Mouse (Mus musculus) thymus, adult 2 months (tissue): Measurements from ENCODE around the gene Slc38a2. TPM values are rescaled to one million over a fixed set of nuclear protein-coding genes. Genes with fewer than 3 reads are reported as not detected.

Experiments used
- DNase-seq: peaks from one replicate; pipeline ENCODE4 v3.0.0; 2021
- H3K27ac ChIP-seq: fragments of 200-500 bp; 2 replicates; pipeline ENCODE4 v1.5.1; 2012; ENCODE audit warnings: low read length, control low read depth; ENCODE audit not compliant: control insufficient read depth, insufficient read depth
- H3K27me3 ChIP-seq: fragments of 200-500 bp; 2 replicates; pipeline ENCODE4 v1.6.1; 2012; ENCODE audit warnings: mild to moderate bottlenecking, low read length, moderate library complexity, mixed read lengths; ENCODE audit not compliant: control insufficient read depth, insufficient read depth
- H3K36me3 ChIP-seq: fragments of 200-500 bp; 2 replicates; pipeline ENCODE4 v1.6.1; 2012; ENCODE audit warnings: mild to moderate bottlenecking, low read length, moderate library complexity; ENCODE audit not compliant: control insufficient read depth, insufficient read depth
- H3K4me1 ChIP-seq: fragments of 200-500 bp; replicated peaks from 2 replicates; pipeline ENCODE4 v1.6.1; 2012; ENCODE audit warnings: low read length; ENCODE audit not compliant: control insufficient read depth, insufficient read depth
- H3K4me3 ChIP-seq: fragments of 200-500 bp; 2 replicates; pipeline ENCODE4 v1.5.1; 2012; ENCODE audit warnings: mild to moderate bottlenecking, low read length, control low read depth, moderate library complexity; ENCODE audit not compliant: control insufficient read depth, insufficient read depth
- CTCF ChIP-seq: fragments of 200-500 bp; IDR thresholded peaks from 2 replicates; pipeline ENCODE4 v1.5.1; 2012; ENCODE audit warnings: mild to moderate bottlenecking, control low read depth, low read length, moderate library complexity, borderline replicate concordance; ENCODE audit not compliant: control insufficient read depth, poor library complexity, insufficient read depth; ENCODE audit errors: extremely low read depth
- POLR2A ChIP-seq: fragments of 200-500 bp; IDR thresholded peaks from 2 replicates; pipeline ENCODE4 v1.6.1; 2012; ENCODE audit warnings: mild to moderate bottlenecking, low read length, control low read depth, moderate library complexity; ENCODE audit not compliant: control insufficient read depth, poor library complexity, insufficient read depth; ENCODE audit errors: extremely low read depth
- WGBS: fragments of 180-500 bp; shearing (Covaris S2); methylation state at CpG from one replicate; pipeline ENCODE4 v1.1.7; 2018; 5-methylcytosine and 5-hydroxymethylcytosine counted together
- polyA plus RNA-seq: library from polyadenylated mRNA; depleted of rRNA; stranded (reverse); fragments of >200 nt; gene quantifications from 2 replicates; pipeline ENCODE4 v1.2.3, GENCODE M21; 2012

The Slc38a2 gene
- polyA plus RNA-seq, 1 experiment = 105 TPM

DNA sequence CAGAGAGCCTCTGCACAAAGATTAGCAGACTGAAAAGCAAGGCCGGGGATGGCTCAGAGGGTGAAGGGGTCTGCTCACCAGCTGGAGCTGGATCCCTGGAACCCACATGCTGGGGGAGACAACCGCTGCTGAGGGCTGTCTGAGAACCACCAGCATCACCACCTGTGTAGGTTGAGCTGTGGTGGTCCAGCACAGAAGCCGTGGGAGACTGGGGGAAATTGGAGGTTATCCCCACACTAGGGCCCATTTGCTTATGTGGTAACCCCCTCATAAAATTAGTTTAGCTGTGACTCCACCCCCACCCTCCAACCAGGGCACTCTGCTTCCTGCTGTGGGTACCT is 15.1 kb upstream of the Slc38a2 start:
- Histone ChIP-seq H3K4me3 (peak overlapping the region; percentile 3; the same call in 1 of the 2 replicates), H3K27me3 (no peaks in the 10 kb centered on the region), H3K27ac (no peak overlapping the region), H3K4me1 (peaks cover 18% of the 10 kb centered on the region), H3K36me3 (no peaks in the 10 kb centered on the region)
- no peak for TF ChIP-seq POLR2A
- no peak for TF ChIP-seq CTCF
- DNase-seq = peak; percentile 33
- WGBS = 6% methylated on average over 3 of the region's 3 CpGs

DNA sequence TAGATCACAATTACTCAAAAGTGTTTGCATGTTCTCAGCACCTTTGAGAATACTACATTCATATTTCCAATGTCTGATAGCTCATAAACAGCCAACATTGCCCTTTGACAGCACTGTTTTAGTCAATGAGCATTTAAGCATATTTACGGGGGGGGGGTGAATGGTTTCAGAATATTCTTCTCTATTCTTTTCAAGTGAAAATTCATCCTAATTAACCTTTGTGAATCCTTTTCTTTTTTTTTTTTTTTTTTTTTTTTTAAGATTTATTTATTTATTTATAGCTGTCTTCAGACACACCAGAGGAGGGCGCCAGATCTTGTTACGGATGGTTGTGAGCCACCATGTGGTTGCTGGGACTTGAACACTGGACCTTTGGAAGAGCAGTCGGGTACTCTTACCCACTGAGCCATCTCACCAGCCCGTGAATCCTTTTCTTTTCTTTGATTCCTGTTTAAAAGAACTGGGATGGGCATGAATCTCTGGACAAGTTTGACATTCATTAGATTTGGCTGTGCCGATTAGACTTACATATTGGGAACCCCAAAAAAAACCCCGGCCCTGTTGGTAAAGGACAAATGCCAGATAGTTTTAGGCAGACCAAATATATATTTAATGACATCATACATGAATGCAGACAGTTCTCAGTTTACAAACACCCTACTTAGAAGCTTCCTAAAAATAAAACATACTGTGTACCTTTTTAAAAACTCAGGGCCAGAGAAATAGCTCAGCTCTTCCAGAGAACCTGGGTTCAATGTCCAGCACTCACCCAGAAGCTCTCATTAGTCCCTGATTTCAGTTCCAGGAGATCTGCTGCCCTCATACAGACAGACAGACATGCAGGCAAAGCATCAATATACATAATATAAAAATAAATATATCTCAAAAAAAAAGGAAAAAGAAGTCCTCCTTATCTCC is 14.5 kb upstream of the Slc38a2 start:
- Histone ChIP-seq H3K27me3 (no peaks in the 10 kb centered on the region), H3K36me3 (no peaks in the 10 kb centered on the region), H3K4me3 (no peak overlapping the region), H3K27ac (no peak overlapping the region), H3K4me1 (peaks cover 19% of the 10 kb centered on the region)
- DNase-seq = no peak
- 96% methylated on average over 7 of the region's 7 CpGs for WGBS
- no peak for TF ChIP-seq CTCF
- TF ChIP-seq POLR2A = no peak

DNA sequence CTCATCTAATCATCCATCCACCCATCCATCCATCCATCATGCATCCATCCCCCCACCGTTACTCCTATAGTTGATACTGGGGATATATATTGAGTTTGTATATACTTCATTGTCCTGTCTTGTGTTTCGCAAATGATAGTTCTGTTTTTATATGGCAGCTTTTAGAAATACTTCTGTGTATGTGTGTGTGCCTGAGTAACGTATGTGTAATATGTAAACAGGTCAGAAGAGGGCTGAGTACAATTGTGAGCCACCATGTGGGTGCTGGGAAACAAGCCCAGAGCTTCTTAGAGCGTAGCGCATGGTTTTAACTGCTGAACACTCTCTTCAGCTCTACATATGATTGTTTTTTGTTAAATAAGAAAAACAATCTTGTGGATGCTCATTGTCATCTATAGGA is 12.8 kb upstream of the Slc38a2 start:
- H3K36me3 ChIP-seq = no peaks in the 10 kb centered on the region
- no peaks in the 10 kb centered on the region for H3K27me3 ChIP-seq
- H3K27ac ChIP-seq = no peak overlapping the region
- DNase-seq = no peak
- H3K4me3 ChIP-seq = no peak overlapping the region
- no peak for TF ChIP-seq CTCF
- TF ChIP-seq POLR2A = no peak
- peaks cover 21% of the 10 kb centered on the region for H3K4me1 ChIP-seq
- 97% methylated on average over 5 of the region's 5 CpGs for WGBS

DNA sequence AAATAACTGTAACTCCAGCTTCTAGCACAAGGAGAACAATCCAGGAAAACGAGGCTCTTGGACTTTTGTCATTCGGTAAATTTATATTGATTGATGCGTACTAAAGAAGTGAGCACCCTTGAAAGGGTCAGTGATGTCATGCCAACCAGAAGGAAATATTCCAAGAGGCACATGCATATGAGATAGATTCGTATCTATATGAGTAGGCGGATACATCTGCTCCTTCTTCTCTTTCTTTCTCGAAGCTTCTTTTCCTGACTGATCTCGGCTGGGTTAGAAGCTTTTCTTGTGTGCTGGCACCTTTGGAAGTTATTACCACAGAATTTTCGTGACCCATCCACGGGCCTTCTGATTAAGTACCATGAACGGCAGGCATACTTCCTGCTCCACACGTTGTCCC is 12.1 kb upstream of the Slc38a2 start:
- no peak for DNase-seq
- no peak for TF ChIP-seq POLR2A
- TF ChIP-seq CTCF = no peak
- Histone ChIP-seq H3K27ac (no peak overlapping the region), H3K36me3 (no peaks in the 10 kb centered on the region), H3K4me1 (peaks cover 21% of the 10 kb centered on the region), H3K4me3 (no peak overlapping the region), H3K27me3 (no peaks in the 10 kb centered on the region)
- 93% methylated on average over 11 of the region's 11 CpGs for WGBS

DNA sequence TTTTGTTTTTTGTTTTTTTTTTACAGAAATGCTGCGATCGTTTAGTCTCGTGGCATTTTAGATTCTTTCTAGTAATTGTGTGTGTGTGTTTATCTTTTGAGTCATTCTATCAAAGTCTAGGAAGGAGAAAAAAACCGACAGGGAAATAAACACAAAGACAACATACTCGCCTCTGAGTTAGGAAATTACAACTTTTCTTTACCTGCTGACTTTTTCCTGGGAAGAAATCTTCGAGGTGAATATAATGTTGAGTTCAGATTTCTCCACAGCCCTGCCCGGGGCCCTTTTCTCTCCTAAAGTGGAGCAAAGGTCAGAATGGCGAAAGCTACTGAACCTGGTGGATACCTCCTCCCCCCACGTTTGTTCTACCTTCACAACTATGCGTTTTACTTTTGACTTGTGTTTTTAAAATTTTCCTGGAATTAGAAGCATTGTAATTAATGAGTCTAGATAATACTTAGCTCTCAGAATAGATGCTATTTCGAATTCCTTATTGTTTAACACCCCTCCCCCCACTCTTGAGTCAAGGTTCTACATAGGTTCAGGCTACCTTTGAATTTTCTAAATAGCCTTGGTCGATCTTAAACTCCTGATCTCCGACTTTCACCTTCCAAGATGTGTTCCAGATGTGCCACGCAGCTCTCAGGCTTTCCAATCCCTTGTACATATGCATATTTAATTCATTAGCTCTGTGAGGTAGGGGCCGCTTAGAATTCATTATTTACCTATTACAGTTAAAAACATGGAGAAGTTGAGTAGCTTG is 11.0 kb upstream of the Slc38a2 start:
- no peak for DNase-seq
- Histone ChIP-seq H3K36me3 (no peaks in the 10 kb centered on the region), H3K4me1 (peaks cover 17% of the 10 kb centered on the region), H3K4me3 (peak overlapping the region; percentile 67), H3K27ac (peak overlapping the region; percentile 87), H3K27me3 (no peaks in the 10 kb centered on the region)
- 29% methylated on average over 15 of the region's 15 CpGs for WGBS
- TF ChIP-seq POLR2A (no peak), CTCF (no peak)

DNA sequence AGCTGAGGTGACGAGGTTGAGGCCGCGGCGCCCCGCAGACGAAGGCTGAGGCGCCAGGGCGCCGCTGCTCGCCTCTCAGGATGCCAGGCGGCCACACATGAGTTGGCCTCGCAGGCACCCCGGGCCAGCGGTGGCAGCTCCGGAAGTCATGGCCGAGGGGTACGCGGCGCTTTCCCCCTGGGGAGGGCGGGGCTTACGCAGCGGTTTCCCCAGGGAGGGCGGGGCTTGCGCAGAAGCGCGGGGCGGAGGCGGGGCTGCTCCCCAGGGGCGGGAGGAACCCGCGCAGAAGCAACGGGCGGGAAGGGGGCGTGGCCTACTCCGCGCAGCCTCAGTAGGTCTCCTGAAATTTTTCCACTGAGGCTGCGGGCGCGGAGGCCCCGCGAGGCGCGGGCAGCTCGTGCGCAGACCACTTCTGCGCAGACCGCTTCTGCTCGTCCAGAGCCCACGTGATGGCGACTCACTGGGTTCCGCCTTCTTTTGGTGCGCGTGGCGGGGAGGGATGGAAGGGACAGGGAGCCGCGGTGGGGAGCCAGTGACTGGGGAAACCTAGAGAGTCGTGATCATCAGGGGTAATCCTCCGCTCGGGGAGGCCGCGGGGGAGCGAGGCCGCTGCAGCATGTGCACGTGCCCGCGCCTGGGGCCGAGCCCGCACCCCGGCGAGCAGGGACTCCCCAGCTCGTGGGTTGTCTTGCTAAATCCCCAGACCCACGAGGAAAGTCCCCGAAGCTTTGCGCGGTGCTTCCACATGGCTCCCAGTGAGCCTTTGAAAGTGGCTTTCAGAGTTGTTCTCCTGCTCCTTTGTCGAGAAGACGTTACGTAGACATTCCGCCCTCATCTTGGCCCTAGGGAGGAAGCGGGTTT is 10.2 kb upstream of the Slc38a2 start:
- Histone ChIP-seq H3K27me3 (no peaks in the 10 kb centered on the region), H3K27ac (peak overlapping the region; percentile 87), H3K36me3 (no peaks in the 10 kb centered on the region), H3K4me3 (peak overlapping the region; percentile 67), H3K4me1 (peaks cover 13% of the 10 kb centered on the region)
- WGBS = under 1% methylated on average over 79 of the region's 80 CpGs
- DNase-seq = peak; percentile 99
- peak; percentile 71 for TF ChIP-seq POLR2A
- TF ChIP-seq CTCF = peak; percentile 65
